Mouse (Mus musculus) naive thymus-derived CD4-positive, alpha-beta T cell, adult 5 months (primary cell): Measurements from ENCODE around the gene Tap1. TPM values are rescaled to one million over a fixed set of nuclear protein-coding genes. Genes with fewer than 3 reads are reported as not detected.

Source experiments
- polyA plus RNA-seq: library from polyadenylated mRNA; unstranded; fragments of 100-300 nt; shearing (Covaris generic); gene quantifications from one replicate; pipeline ENCODE4 v1.2.1, GENCODE M21; 2017

Tap1 gene
- polyA plus RNA-seq = 226 TPM

GRCm38 (mm10) chr17:34187261-34187916, at the start of gene Tap1, which contains the start of gene Psmb9:
TSS of gene Tap1 (plus strand) at chr17:34187553.
TSS of gene Psmb9 (minus strand) at chr17:34187764.

GRCm38 (mm10) chr17:34143033-34143432, 44.3 kb upstream of the Tap1 start, which contains the start of gene H2-DMb2:
TSS of gene H2-DMb2 (plus strand) at chr17:34143307.

GRCm38 (mm10) chr17:34152923-34153322, 34.4 kb upstream of the Tap1 start, which contains the start of gene H2-DMb1:
TSS of gene H2-DMb1 (plus strand) at chr17:34153072.

GRCm38 (mm10) chr17:34196941-34197894, 9.9 kb downstream of the Tap1 start, which contains the start of gene Psmb8:
TSS of gene Psmb8 (plus strand) at chr17:34197721.

GRCm38 (mm10) chr17:34203444-34203843, 16.1 kb downstream of the Tap1 start, which contains the start of gene Tap2:
TSS of gene Tap2 (plus strand) at chr17:34203527.

GRCm38 (mm10) chr17:34238706-34239105, 51.4 kb downstream of the Tap1 start, which contains the start of gene H2-Ob:
TSS of gene H2-Ob (plus strand) at chr17:34238903.

Other genes starting within 250 kb of the Tap1 start
- gene Pfdn6, start 247.2 kb upstream of the Tap1 start, polyA plus RNA-seq = 100 TPM
- gene Wdr46, start 246.9 kb upstream of the Tap1 start, polyA plus RNA-seq = 60.9 TPM
- gene B3galt4, start 236.1 kb upstream of the Tap1 start, polyA plus RNA-seq = 27.2 TPM
- gene Vps52, start 231.7 kb upstream of the Tap1 start, polyA plus RNA-seq = 53.7 TPM
- gene Rps18, start 231.6 kb upstream of the Tap1 start, polyA plus RNA-seq = 3,154 TPM
- 11,864 TPM for gene H2-K1, start 187.2 kb upstream of the Tap1 start, polyA plus RNA-seq
- 36.4 TPM for gene Ring1, start 162.9 kb upstream of the Tap1 start, polyA plus RNA-seq
- gene H2-Ke6, start 159.5 kb upstream of the Tap1 start, polyA plus RNA-seq = 306 TPM
- gene Slc39a7, start 155.9 kb upstream of the Tap1 start, polyA plus RNA-seq = 136 TPM
- 128 TPM for gene Rxrb, start 155.7 kb upstream of the Tap1 start, polyA plus RNA-seq
- gene Col11a2, start 148.1 kb upstream of the Tap1 start, polyA plus RNA-seq = 4.4 TPM
- gene H2-Oa, start 95.2 kb upstream of the Tap1 start, polyA plus RNA-seq = 5.4 TPM
- 32.5 TPM for gene H2-DMa, start 68.0 kb upstream of the Tap1 start, polyA plus RNA-seq
- 299 TPM for gene Brd2, start 64.9 kb upstream of the Tap1 start, polyA plus RNA-seq
- gene H2-DMb2, start 44.2 kb upstream of the Tap1 start, polyA plus RNA-seq = 0.63 TPM
- gene H2-DMb1, start 34.5 kb upstream of the Tap1 start, polyA plus RNA-seq = 0.27 TPM
- 228 TPM for gene Psmb9, start 211 bp downstream of the Tap1 start, polyA plus RNA-seq
- 425 TPM for gene Psmb8, start 10.2 kb downstream of the Tap1 start, polyA plus RNA-seq
- gene Tap2, start 16.0 kb downstream of the Tap1 start, polyA plus RNA-seq = 231 TPM
- gene H2-Ob, start 51.4 kb downstream of the Tap1 start, polyA plus RNA-seq = 102 TPM
- 0.95 TPM for gene H2-Ab1, start 70.1 kb downstream of the Tap1 start, polyA plus RNA-seq
- 0.58 TPM for gene H2-Aa, start 100.3 kb downstream of the Tap1 start, polyA plus RNA-seq
- gene H2-Eb1, start 118.3 kb downstream of the Tap1 start, polyA plus RNA-seq = 0.21 TPM
- gene H2-Eb2, start 138.1 kb downstream of the Tap1 start, polyA plus RNA-seq = not detected
- 0.85 TPM for gene Btnl2, start 167.3 kb downstream of the Tap1 start, polyA plus RNA-seq
- not detected for gene Btnl1, start 189.6 kb downstream of the Tap1 start, polyA plus RNA-seq
- not detected for gene BC051142, start 211.3 kb downstream of the Tap1 start, polyA plus RNA-seq